ENCODE assay signal across 18 mouse cellular contexts in the genomic region with DNA sequence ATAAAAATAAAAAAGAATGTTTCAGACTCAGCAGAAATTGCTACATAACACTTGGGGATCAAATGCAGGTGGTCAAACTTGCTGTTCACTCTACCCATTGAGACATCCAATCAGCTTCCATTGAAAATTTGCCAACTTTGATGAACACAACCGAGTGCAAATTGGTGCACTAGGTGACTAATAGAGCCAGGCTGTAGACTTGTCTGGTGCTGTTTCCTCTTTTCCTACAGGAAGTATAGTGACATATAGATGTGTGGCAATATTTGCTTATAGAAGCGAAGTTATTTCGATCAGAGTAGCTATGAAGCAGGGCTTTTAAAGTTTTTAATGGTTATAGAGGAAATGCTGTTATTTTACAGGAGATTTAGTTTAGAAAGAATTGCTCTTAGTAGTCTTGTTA.
"Had no signal": no experiment of that assay in that cellular context is flagged by ENCODE, and none has a peak within 500 bp of the region (broad histone marks: within the 10 kb centered on the region; RNA-seq: fewer than 3 reads in every experiment).

No protein-coding gene starts in this region.

- H3K36me3 ChIP-seq: midbrain, embryonic 10.5 days; midbrain, embryonic 12.5 days; neural tube, embryonic 12.5 days had no signal

- H3K27ac ChIP-seq: liver, embryonic 14.5 days; midbrain, embryonic 10.5 days; midbrain, embryonic 12.5 days; neural tube, embryonic 12.5 days had no signal

- DNase-seq: lung, adult 18-20 months; lung, embryonic 14.5 days; lung, postnatal 10 days; lung, postnatal 4 days; midbrain, embryonic 14.5 days; retina, postnatal 1 day; right cerebral cortex, adult 18-20 months; right cerebral cortex, postnatal 25 days; right cerebral cortex, postnatal 4 days; spleen, adult 18-20 months; thymus, adult 2 months; thymus, postnatal 25 days; thymus, postnatal 4 days had no signal

- H3K4me2 ChIP-seq: lung, embryonic 14.5 days; midbrain, embryonic 12.5 days; neural tube, embryonic 12.5 days had no signal

- ATAC-seq: midbrain, embryonic 16.5 days had no signal

- H3K9ac ChIP-seq: liver, embryonic 14.5 days; lung, embryonic 14.5 days; midbrain, embryonic 12.5 days; neural tube, embryonic 12.5 days had no signal

- H3K4me3 ChIP-seq: midbrain, embryonic 10.5 days; midbrain, embryonic 12.5 days; neural tube, embryonic 12.5 days had no signal

- H3K27me3 ChIP-seq: midbrain, embryonic 12.5 days; neural tube, embryonic 12.5 days had no signal

- H3K4me1 ChIP-seq: midbrain, embryonic 10.5 days; midbrain, embryonic 12.5 days; neural tube, embryonic 12.5 days had no signal

- H3K9me3 ChIP-seq: midbrain, embryonic 10.5 days; midbrain, embryonic 12.5 days; neural tube, embryonic 12.5 days had no signal
